Mouse (Mus musculus): ENCODE results near the gene Gm28036. TPM values are rescaled to one million over a fixed set of nuclear protein-coding genes. Genes with fewer than 3 reads are reported as not detected.

Gene Gm28036
- polyA plus RNA-seq, 1 experiment from 2014 or later: 26.5 TPM

Other genes with a start within 250 kb of the Gm28036 start
- gene Uqcc1, start 196.8 kb downstream of the Gm28036 start, polyA plus RNA-seq (2016; fragmentation: Nextera tagmentation; extraction: Ambion mirVana): 78.6 and 83.1 TPM in 2 replicates
- 0.13 and 0.18 TPM in 2 replicates for gene Gm15557, start 186.4 kb downstream of the Gm28036 start, polyA plus RNA-seq (2016; fragmentation: Nextera tagmentation; extraction: Ambion mirVana)
- 1.4 and 8.1 TPM in 2 replicates for gene Gdf5, start 181.7 kb downstream of the Gm28036 start, polyA plus RNA-seq (2016; fragmentation: Nextera tagmentation; extraction: Ambion mirVana)
- gene Cep250, start 170.6 kb downstream of the Gm28036 start, polyA plus RNA-seq (2016; fragmentation: Nextera tagmentation; extraction: Ambion mirVana): 28.7 and 34.3 TPM in 2 replicates
- 1.2 and 1.5 TPM in 2 replicates for gene 6430550D23Rik, start 119.1 kb downstream of the Gm28036 start, polyA plus RNA-seq (2016; fragmentation: Nextera tagmentation; extraction: Ambion mirVana)
- gene Ergic3, start 119.0 kb downstream of the Gm28036 start, polyA plus RNA-seq (2016; fragmentation: Nextera tagmentation; extraction: Ambion mirVana): 191 TPM in 2 replicates
- gene Fer1l4, start 74.1 kb downstream of the Gm28036 start, polyA plus RNA-seq (2016; fragmentation: Nextera tagmentation; extraction: Ambion mirVana): not detected in 2 replicates
- gene Spag4, start 61.9 kb downstream of the Gm28036 start, polyA plus RNA-seq (2016; fragmentation: Nextera tagmentation; extraction: Ambion mirVana): 5.6 and 5.9 TPM in 2 replicates
- 75.7 and 81.6 TPM in 2 replicates for gene Cpne1, start 15.1 kb downstream of the Gm28036 start, polyA plus RNA-seq (2016; fragmentation: Nextera tagmentation; extraction: Ambion mirVana)
- gene Rbm12, start 15.1 kb downstream of the Gm28036 start, polyA plus RNA-seq (2016; fragmentation: Nextera tagmentation; extraction: Ambion mirVana): 53.9 and 55.4 TPM in 2 replicates
- gene Romo1, start 16.9 kb upstream of the Gm28036 start, polyA plus RNA-seq (2016; fragmentation: Nextera tagmentation; extraction: Ambion mirVana): 380 and 410 TPM in 2 replicates
- gene Nfs1, start 17.1 kb upstream of the Gm28036 start, polyA plus RNA-seq (2016; fragmentation: Nextera tagmentation; extraction: Ambion mirVana): 38.2 and 43.2 TPM in 2 replicates
- 469 and 559 TPM in 2 replicates for gene Rbm39, start 53.1 kb upstream of the Gm28036 start, polyA plus RNA-seq (2016; fragmentation: Nextera tagmentation; extraction: Ambion mirVana)
- gene Phf20, start 69.4 kb upstream of the Gm28036 start, polyA plus RNA-seq (2016; fragmentation: Nextera tagmentation; extraction: Ambion mirVana): 68.1 and 75.5 TPM in 2 replicates
- 2.6 TPM in 2 replicates for gene Cnbd2, start 185.2 kb upstream of the Gm28036 start, polyA plus RNA-seq (2016; fragmentation: Nextera tagmentation; extraction: Ambion mirVana)
- gene Scand1, start 185.6 kb upstream of the Gm28036 start, polyA plus RNA-seq (2016; fragmentation: Nextera tagmentation; extraction: Ambion mirVana): 53.3 and 61.0 TPM in 2 replicates

All from limb, embryonic 10.5 days (tissue).